Mouse (Mus musculus) CH12.LX (cell line): ENCODE results near the gene Pam. TPM values are rescaled to one million over a fixed set of nuclear protein-coding genes. Genes with fewer than 3 reads are reported as not detected.

Experiments used
- DNase-seq: peaks from one replicate; pipeline ENCODE4 v3.0.0-alpha.2; 2013; ENCODE audit errors: extremely low read depth
- H3K27ac ChIP-seq: 2 replicates; pipeline ENCODE4 v1.5.1; 2012; ENCODE audit warnings: low read depth, mild to moderate bottlenecking, control low read depth, moderate library complexity; ENCODE audit not compliant: insufficient read depth
- H3K27me3 ChIP-seq: replicated peaks from 2 replicates; pipeline ENCODE3; 2012; ENCODE audit warnings: inconsistent platforms
- H3K36me3 ChIP-seq, 2 experiments: replicated peaks in 1 of 2; 2 replicates each; pipeline versions ENCODE3 to v1.6.1; 2012; ENCODE audit warnings: inconsistent platforms in 1 of 2, low read length in 1 of 2, mild to moderate bottlenecking in 1 of 2, mixed read lengths in 1 of 2, moderate library complexity in 1 of 2; ENCODE audit not compliant: control insufficient read depth in 1 of 2, insufficient read depth in 1 of 2
- H3K4me1 ChIP-seq, 2 experiments: 2 replicates each; pipeline ENCODE4 v1.6.1; 2012; ENCODE audit warnings: inconsistent platforms in 1 of 2, moderate library complexity in 1 of 2; ENCODE audit not compliant: insufficient read depth in 2 of 2, control insufficient read depth in 1 of 2
- H3K4me2 ChIP-seq: 2 replicates; pipeline ENCODE4 v1.6.1; 2012; ENCODE audit warnings: low read depth, mild to moderate bottlenecking, control low read depth; ENCODE audit not compliant: poor library complexity, insufficient read depth, severe bottlenecking
- H3K4me3 ChIP-seq, 3 experiments: fragments of 150-350 bp in 1 of 3; sonication (generic) in 1 of 3; replicated peaks in 1 of 3; 2 replicates each; pipeline versions ENCODE3 to v1.5.1; 2011 to 2012; ENCODE audit warnings: low read depth in 2 of 3, low read length in 2 of 3, mild to moderate bottlenecking in 2 of 3, moderate library complexity in 2 of 3, control low read depth in 1 of 3, improper control_type of control experiment in 1 of 3, inconsistent platforms in 1 of 3, mixed read lengths in 1 of 3; ENCODE audit not compliant: poor library complexity in 1 of 3
- H3K79me2 ChIP-seq: replicated peaks from 2 replicates; pipeline ENCODE4 v1.6.1; 2012; ENCODE audit warnings: mild to moderate bottlenecking, moderate library complexity; ENCODE audit not compliant: control insufficient read depth, poor library complexity, insufficient read depth, severe bottlenecking; ENCODE audit errors: extremely low read depth
- H3K9ac ChIP-seq: 2 replicates; pipeline ENCODE4 v1.6.1; 2012; ENCODE audit warnings: low read depth, mild to moderate bottlenecking, control low read depth, moderate library complexity; ENCODE audit not compliant: insufficient read depth
- H3K9me3 ChIP-seq: replicated peaks from 2 replicates; pipeline ENCODE3; 2012; ENCODE audit warnings: low read length, inconsistent platforms, mixed read lengths
- CHD2 ChIP-seq: IDR thresholded peaks from 2 replicates; pipeline ENCODE4 v1.6.1; 2011; ENCODE audit warnings: low read length, improper control_type of control experiment
- CTCF ChIP-seq, 2 experiments: IDR thresholded peaks in 1 of 2; conservative IDR thresholded peaks in 1 of 2; 2 replicates each; pipeline ENCODE4 v1.5.1; 2011 to 2012; ENCODE audit warnings: low read depth in 2 of 2, low read length in 2 of 2, improper control_type of control experiment in 1 of 2, inconsistent platforms in 1 of 2, mild to moderate bottlenecking in 1 of 2, moderate library complexity in 1 of 2
- E2F4 ChIP-seq: IDR thresholded peaks from 2 replicates; pipeline ENCODE4 v1.6.1; 2011; ENCODE audit warnings: low read depth, low read length, improper control_type of control experiment; ENCODE audit not compliant: insufficient replicate concordance
- ELF1 ChIP-seq: IDR thresholded peaks from 2 replicates; pipeline ENCODE4 v1.6.1; 2014; ENCODE audit warnings: low read depth, mild to moderate bottlenecking, inconsistent platforms, low read length, improper control_type of control experiment
- EP300 ChIP-seq: IDR thresholded peaks from 2 replicates; pipeline ENCODE4 v1.6.1; 2011; ENCODE audit warnings: low read length, improper control_type of control experiment
- ETS1 ChIP-seq: conservative IDR thresholded peaks from 2 replicates; pipeline ENCODE4 v1.6.1; 2012; ENCODE audit warnings: low read depth, mild to moderate bottlenecking, inconsistent platforms, low read length, improper control_type of control experiment, moderate library complexity
- GABPA ChIP-seq: IDR thresholded peaks from 2 replicates; pipeline ENCODE4 v1.6.1; 2012; ENCODE audit warnings: low read depth, low read length, improper control_type of control experiment, inconsistent platforms; ENCODE audit not compliant: insufficient replicate concordance
- HCFC1 ChIP-seq: IDR thresholded peaks from 2 replicates; pipeline ENCODE4 v1.6.1; 2012; ENCODE audit warnings: low read depth, mild to moderate bottlenecking, inconsistent platforms, low read length, improper control_type of control experiment
- IRF4 ChIP-seq: IDR thresholded peaks from 2 replicates; pipeline ENCODE4 v1.6.1; 2014; ENCODE audit warnings: low read depth, mild to moderate bottlenecking, inconsistent platforms, low read length, improper control_type of control experiment
- JUND ChIP-seq: conservative IDR thresholded peaks from 2 replicates; pipeline ENCODE4 v1.6.1; 2011; ENCODE audit warnings: low read depth, low read length, improper control_type of control experiment
- KAT2A ChIP-seq: IDR thresholded peaks from 2 replicates; pipeline ENCODE4 v1.6.1; 2012; ENCODE audit warnings: low read length, improper control_type of control experiment, inconsistent platforms; ENCODE audit not compliant: insufficient replicate concordance
- MAX ChIP-seq: IDR thresholded peaks from 2 replicates; pipeline ENCODE4 v1.6.1; 2011; ENCODE audit warnings: low read length, improper control_type of control experiment
- MEF2A ChIP-seq: IDR thresholded peaks from 2 replicates; pipeline ENCODE4 v1.6.1; 2014; ENCODE audit warnings: low read depth, mild to moderate bottlenecking, inconsistent platforms, low read length, improper control_type of control experiment, borderline replicate concordance
- MYC ChIP-seq: IDR thresholded peaks from 2 replicates; pipeline ENCODE4 v1.6.1; 2011; ENCODE audit warnings: low read depth, mild to moderate bottlenecking, improper control_type of control experiment, low read length
- NELFE ChIP-seq: IDR thresholded peaks from 2 replicates; pipeline ENCODE4 v1.6.1; 2011; ENCODE audit warnings: low read depth, low read length, improper control_type of control experiment
- NRF1 ChIP-seq: IDR thresholded peaks from 2 replicates; pipeline ENCODE4 v1.6.1; 2014; ENCODE audit warnings: low read depth, mild to moderate bottlenecking, inconsistent platforms, low read length, improper control_type of control experiment, moderate library complexity
- POLR2A ChIP-seq: IDR thresholded peaks from 2 replicates; pipeline ENCODE4 v1.6.1; 2011; ENCODE audit warnings: low read depth, mild to moderate bottlenecking, improper control_type of control experiment, low read length
- POLR2AphosphoS2 ChIP-seq: IDR thresholded peaks from 2 replicates; pipeline ENCODE4 v1.6.1; 2011; ENCODE audit warnings: low read depth, low read length, improper control_type of control experiment
- SIN3A ChIP-seq: IDR thresholded peaks from 2 replicates; pipeline ENCODE4 v1.6.1; 2012; ENCODE audit warnings: low read length, improper control_type of control experiment, inconsistent platforms
- SMC3 ChIP-seq: IDR thresholded peaks from 2 replicates; pipeline ENCODE4 v1.6.1; 2011; ENCODE audit warnings: low read depth, low read length, improper control_type of control experiment
- TBP ChIP-seq: conservative IDR thresholded peaks from 2 replicates; pipeline ENCODE4 v1.6.1; 2011; ENCODE audit warnings: low read depth, low read length, improper control_type of control experiment
- TCF12 ChIP-seq: IDR thresholded peaks from 2 replicates; pipeline ENCODE4 v1.6.1; 2014; ENCODE audit warnings: low read depth, mild to moderate bottlenecking, inconsistent platforms, low read length, improper control_type of control experiment
- UBTF ChIP-seq: IDR thresholded peaks from 2 replicates; pipeline ENCODE4 v1.6.1; 2012; ENCODE audit warnings: low read depth, mild to moderate bottlenecking, inconsistent platforms, low read length, improper control_type of control experiment, moderate library complexity
- USF2 ChIP-seq: conservative IDR thresholded peaks from 2 replicates; pipeline ENCODE4 v1.6.1; 2011; ENCODE audit warnings: low read depth, low read length, improper control_type of control experiment
- ZC3H11A ChIP-seq: IDR thresholded peaks from 2 replicates; pipeline ENCODE4 v1.6.1; 2012; ENCODE audit warnings: low read depth, mild to moderate bottlenecking, inconsistent platforms, low read length, improper control_type of control experiment
- ZKSCAN1 ChIP-seq: IDR thresholded peaks from 2 replicates; pipeline ENCODE4 v1.6.1; 2012; ENCODE audit warnings: low read depth, inconsistent platforms, low read length, improper control_type of control experiment, borderline replicate concordance
- ZMIZ1 ChIP-seq: IDR thresholded peaks from 2 replicates; pipeline ENCODE4 v1.6.1; 2012; ENCODE audit warnings: low read depth, mild to moderate bottlenecking, inconsistent platforms, low read length, improper control_type of control experiment
- ZNF384 ChIP-seq: IDR thresholded peaks from 2 replicates; pipeline ENCODE4 v1.6.1; 2012; ENCODE audit warnings: low read depth, low read length, improper control_type of control experiment, inconsistent platforms
- dilution Hi-C: fragments of 300-500 bp; cut with MboI; formaldehyde crosslinking; loops from 2 replicates; pipeline ENCODE4 v1.14.3; 2020; ENCODE audit warnings: low sequenced_read_pairs; ENCODE audit not compliant: extremely low pct_unique_long_range_greater_than_20kb, extremely low pct_ligation_motif_present
- in situ Hi-C: fragments of 300-500 bp; cut with MboI; formaldehyde crosslinking; loops from 3 replicates; pipeline ENCODE4 v1.14.3; 2019; ENCODE audit warnings: low sequenced_read_pairs, low pct_ligation_motif_present, low pct_unique_long_range_greater_than_20kb, mixed read lengths
- polyA plus RNA-seq: library from polyadenylated mRNA; unstranded; fragments of >175 nt; gene quantifications from 2 replicates; pipeline ENCODE4 v1.2.1, GENCODE M21; 2012; ENCODE audit warnings: low read depth; ENCODE audit not compliant: insufficient read length
- total RNA-seq, 2 experiments: library from RNA; depleted of rRNA; stranded (reverse); fragments of 300-350 nt in 1 of 2; fragments of >200 nt in 1 of 2; gene quantifications; 2 replicates each; pipeline ENCODE4 v1.2.3; 2012 to 2014

The Pam gene
- total and polyA plus RNA-seq, 3 experiments = 0.24 TPM; not detected in 2

GRCm38 (mm10) chr1:98047284-98048217 lies 47.9 kb downstream of the Pam start:
- H3K4me3 ChIP-seq = no peak overlapping the region
- H3K79me2 ChIP-seq = no peaks in the 10 kb centered on the region
- no peak overlapping the region for H3K27ac ChIP-seq
- H3K4me2 ChIP-seq = no peak overlapping the region
- no peak overlapping the region for H3K9ac ChIP-seq
- in situ Hi-C loops = no loop called here
- no peaks in the 10 kb centered on the region for H3K36me3 ChIP-seq
- DNase-seq = no peak
- H3K4me1 ChIP-seq = no peaks in the 10 kb centered on the region
- dilution Hi-C loops = no loop called here
- TF ChIP-seq SIN3A = no peak
- TF ChIP-seq ZKSCAN1 = no peak
- H3K27me3 ChIP-seq = no peaks in the 10 kb centered on the region
- peaks cover 30% of the 10 kb centered on the region for H3K9me3 ChIP-seq

- in situ Hi-C loops = no loop called here
- dilution Hi-C loops = no loop called here
Measured at GRCm38 (mm10) chr1:98042425-98042824, 53.0 kb downstream of the Pam start.

GRCm38 (mm10) chr1:98038252-98038651 lies 57.2 kb downstream of the Pam start:
- Histone ChIP-seq H3K4me2 (no peak overlapping the region), H3K4me3 (no peak overlapping the region), H3K9me3 (peaks cover 37% of the 10 kb centered on the region), H3K4me1 (no peaks in the 10 kb centered on the region)
- in situ Hi-C loops = no loop called here
- TF ChIP-seq SMC3 (no peak), ZMIZ1 (no peak), EP300 (no peak), TCF12 (no peak), ZC3H11A (no peak), CTCF (conservative IDR thresholded peaks at IDR 0.05 in 1 of 2, IDR thresholded peaks at IDR 0.05 in 1 of 2; ENCODE audit: low read depth in 2 of 2, low read length in 2 of 2) (no peak), GABPA (no peak), POLR2AphosphoS2 (no peak), KAT2A (no peak), MYC (no peak), NELFE (no peak), JUND (no peak), NRF1 (no peak), ZKSCAN1 (no peak), MAX (no peak), POLR2A (no peak), MEF2A (no peak), E2F4 (no peak)
- TF ChIP-seq, all 38 proteins: peak for 0
- DNase-seq = no peak
- no peaks in the 10 kb centered on the region for H3K79me2 ChIP-seq
- no peaks in the 10 kb centered on the region for H3K36me3 ChIP-seq
- no peaks in the 10 kb centered on the region for H3K27me3 ChIP-seq
- H3K9ac ChIP-seq = no peak overlapping the region
- dilution Hi-C loops = no loop called here
- no peak overlapping the region for H3K27ac ChIP-seq

More at GRCm38 (mm10) chr1:98042425-98042824, 53.0 kb downstream of the Pam start:
- no peaks in the 10 kb centered on the region for H3K79me2 ChIP-seq
- H3K4me3 ChIP-seq = no peak overlapping the region
- no peak overlapping the region for H3K9ac ChIP-seq
- no peak for TF ChIP-seq ETS1
- no peak for TF ChIP-seq HCFC1
- no peak for TF ChIP-seq EP300
- TF ChIP-seq UBTF = no peak
- no peak for TF ChIP-seq SMC3
- no peak for TF ChIP-seq IRF4
- TF ChIP-seq NRF1 = no peak
- TF ChIP-seq GABPA = no peak
- TF ChIP-seq TBP = no peak
- TF ChIP-seq USF2 = no peak
- TF ChIP-seq ELF1 = no peak
- no peak for TF ChIP-seq CHD2
- TF ChIP-seq ZNF384 = no peak
- no peak for TF ChIP-seq ZC3H11A
- DNase-seq = no peak
- H3K27ac ChIP-seq = no peak overlapping the region
- no peaks in the 10 kb centered on the region for H3K27me3 ChIP-seq
- H3K4me1 ChIP-seq = no peaks in the 10 kb centered on the region
- H3K4me2 ChIP-seq = no peak overlapping the region
- no peaks in the 10 kb centered on the region for H3K36me3 ChIP-seq
- peaks cover 29% of the 10 kb centered on the region for H3K9me3 ChIP-seq
